1 mouse cellular context compared by ENCODE assay signal in genomic region chr7:19738771-19739170, GRCm38 (mm10).
TF ChIP-seq lines count a peak whose summit lies in the region.

No protein-coding gene starts in this region.

TF ChIP-seq in MEL, 35 proteins besides CTCF, POLR2A, EP300 and RAD21:
- no peak for TF ChIP-seq CHD1 (IDR thresholded peaks at IDR 0.05; ENCODE audit: low read depth, low read length)
- TF ChIP-seq SMC3 (IDR thresholded peaks at IDR 0.05; ENCODE audit: low read depth, low read length) = peak; percentile 35
